Mouse (Mus musculus) T-cell, adult 2 months (primary cell): ENCODE measurements around the gene Phb.
A peak's percentile ranks its signal among the peaks of the same experiment; 100 is the strongest.

ENCODE experiments used
- DNase-seq: peaks from one replicate; pipeline ENCODE4 v3.0.0; 2022; ENCODE audit warnings: low spot score

The Phb gene

DNA sequence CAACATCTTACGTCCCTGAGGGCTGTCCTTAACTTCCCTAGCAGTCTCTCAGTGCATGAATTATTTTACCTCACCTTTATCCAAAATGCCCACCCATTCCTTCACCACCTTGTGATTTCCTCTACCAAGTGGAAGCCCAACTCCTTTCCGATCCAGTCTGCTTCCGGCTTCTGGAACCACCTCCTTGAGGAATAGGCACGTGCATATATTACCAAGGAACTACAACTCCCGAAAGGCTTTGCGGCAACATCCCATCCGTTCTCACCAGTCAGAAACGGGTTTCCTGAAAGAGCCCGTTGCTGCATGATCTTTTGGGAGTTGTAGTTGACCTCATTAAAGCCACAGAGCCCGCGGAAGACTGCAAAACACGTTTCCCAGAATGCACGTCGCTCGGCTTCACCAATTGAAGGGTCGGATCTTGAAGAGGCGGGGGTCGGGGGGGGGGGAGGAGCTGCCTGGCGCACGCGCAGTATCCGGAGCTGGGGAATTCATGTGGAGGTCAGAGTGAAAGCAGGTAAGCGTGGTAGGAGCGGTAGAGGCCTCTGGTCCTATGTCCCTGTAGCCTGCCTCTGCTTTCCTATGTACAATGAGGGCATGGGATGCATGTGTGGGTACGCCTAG, at the start of gene Phb:
Gene Phb, plus strand, starts transcription at position 429 of the 621 bp plus-strand sequence.
- peak; percentile 95 for DNase-seq

DNA sequence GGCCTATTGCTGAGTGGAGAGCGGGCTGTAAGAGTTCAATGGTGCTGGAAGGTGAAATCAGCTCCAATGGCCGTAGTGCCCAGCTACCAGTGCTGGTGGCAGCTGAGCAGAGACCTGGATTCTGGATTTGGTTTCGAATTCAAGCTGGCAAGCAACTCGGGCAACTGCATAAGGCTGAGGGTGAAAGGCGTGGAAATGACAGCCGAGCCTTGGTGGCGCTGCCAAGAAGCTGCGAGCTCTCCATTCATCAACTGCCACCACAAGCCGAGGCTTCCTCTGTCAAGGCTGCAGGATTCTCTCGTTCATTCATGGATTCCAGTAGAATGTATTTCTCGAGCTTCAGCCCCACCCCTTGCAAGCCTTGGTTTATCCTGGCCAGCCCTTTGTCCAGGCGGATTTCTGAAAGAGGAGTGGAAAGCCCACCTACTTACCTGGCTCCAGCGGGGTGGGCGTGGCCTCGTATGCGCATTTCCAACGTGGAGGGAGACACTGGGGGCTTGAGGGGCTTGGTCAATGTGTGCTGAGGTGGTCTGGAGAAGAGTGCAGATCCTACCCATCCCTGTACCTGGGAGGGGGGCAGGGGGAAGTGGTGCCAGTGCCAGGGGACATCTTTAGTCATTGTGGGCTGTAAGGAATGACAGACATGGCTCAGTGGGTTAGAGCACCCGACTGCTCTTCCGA, 48.8 kb upstream of the Phb start:
- DNase-seq: no peak

DNA sequence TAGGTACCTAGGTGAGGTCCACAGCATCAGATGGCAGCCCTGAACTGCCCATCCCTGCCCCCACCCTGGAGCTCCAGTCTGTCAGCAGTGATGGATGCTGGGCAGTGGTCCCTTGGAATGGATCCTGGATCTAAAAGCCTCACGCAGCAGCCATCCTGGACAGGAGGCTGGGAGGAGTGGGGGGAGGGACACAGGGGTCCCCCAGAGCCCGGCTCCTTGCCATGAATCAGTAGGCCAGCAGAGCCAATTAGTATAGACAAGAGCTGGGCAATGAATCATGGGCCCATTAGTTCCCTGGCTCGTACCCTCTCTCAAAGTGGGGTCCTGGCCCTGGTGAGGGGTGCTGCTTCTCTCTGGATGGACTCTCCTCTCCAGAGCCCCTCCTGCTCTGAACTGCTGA, 47.7 kb upstream of the Phb start:
- no peak for DNase-seq

DNA sequence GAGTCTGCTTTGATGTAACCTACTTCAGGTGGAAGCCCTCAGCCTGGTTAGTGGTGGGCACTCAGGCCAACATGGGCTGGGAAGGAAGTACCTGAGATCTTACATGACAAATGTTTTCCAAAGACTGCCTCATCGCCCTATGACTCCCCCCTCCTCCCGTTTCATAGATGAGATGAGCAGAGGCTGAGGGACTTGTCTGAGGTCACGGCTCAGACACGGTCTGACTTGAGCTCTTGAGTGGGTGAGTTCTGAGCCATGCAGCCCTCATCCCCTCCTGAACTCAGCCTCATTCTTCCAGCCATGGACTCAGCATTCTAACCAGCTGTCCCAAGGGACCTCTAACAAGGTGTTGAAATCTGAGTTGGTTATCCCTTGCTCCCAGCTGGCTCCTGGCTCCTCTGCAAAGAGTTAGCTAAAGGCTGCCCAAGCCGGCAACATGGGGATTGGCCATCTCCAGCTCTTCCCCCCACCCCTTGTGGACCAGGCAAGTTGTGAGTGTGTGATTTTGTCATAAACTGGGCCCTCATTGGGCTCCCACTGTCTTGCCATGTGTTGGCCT, 46.8 kb upstream of the Phb start:
- DNase-seq: no peak

DNA sequence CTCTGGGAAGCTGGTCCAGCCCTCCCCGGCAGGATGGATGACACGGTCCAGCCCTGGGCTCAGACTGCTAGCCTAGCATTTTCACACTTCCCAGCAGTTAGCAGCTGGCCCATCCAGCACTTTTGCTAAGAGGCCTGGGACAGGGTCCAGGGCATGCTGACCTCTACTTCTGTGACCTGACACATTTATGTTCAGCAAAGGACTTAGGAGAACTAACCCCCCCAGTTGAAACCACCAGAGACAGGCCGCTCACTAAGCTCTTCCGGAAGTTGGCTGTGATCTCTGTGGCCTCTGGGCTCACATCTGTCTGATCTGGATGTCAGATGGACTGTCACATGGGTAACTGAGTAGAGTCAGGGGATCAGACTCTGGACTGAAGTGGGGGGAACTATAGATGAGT, 45.7 kb upstream of the Phb start:
- no peak for DNase-seq

DNA sequence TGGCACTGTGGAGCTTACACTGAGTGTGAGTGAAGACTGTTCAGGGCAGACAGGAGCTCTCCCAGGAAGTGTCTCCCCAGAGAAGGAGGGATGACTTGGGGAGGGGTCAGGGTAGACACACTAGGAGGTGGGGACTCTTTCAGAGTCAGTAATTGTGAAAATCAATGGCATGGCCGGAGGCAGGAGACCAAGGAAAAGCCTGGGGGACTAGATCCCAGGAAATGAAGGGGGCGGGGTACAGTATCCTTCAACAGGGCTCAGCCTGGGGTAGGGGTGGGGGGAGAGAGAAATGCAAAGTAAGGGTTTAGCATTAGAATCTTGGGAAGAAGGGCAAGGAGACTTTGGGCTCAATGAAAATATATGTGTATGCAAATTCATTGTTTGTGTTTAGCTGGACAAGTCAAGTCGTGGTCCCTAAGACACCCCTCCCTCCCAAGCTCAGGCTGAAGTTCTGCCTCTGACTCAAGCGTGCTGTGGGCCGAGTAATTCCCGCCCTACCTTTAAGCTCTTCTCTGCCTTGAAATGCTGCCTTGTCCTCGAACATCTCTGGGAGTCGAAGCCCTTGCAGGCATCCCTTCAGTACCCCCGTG, 45.1 kb upstream of the Phb start:
- no peak for DNase-seq

DNA sequence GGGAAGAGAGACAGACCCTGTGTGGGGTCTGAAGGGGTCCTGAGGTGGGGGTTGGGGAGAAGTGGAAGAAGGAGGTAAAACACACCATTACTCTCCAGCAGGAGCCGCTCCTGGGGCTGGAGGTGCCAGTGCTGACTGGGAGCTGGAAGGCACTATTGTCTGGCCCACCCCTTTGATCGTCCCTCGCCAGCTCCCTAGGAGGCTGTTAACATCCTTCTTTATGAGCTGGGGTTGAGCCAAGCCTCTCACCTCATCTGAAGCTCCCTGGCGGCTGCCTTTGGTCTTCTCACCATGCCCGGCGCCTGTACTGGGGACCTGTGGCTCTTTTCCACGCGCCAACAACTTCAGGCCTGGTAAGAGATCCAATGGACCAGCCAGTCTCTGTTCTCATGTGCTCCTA, 44.3 kb upstream of the Phb start:
- no peak for DNase-seq

DNA sequence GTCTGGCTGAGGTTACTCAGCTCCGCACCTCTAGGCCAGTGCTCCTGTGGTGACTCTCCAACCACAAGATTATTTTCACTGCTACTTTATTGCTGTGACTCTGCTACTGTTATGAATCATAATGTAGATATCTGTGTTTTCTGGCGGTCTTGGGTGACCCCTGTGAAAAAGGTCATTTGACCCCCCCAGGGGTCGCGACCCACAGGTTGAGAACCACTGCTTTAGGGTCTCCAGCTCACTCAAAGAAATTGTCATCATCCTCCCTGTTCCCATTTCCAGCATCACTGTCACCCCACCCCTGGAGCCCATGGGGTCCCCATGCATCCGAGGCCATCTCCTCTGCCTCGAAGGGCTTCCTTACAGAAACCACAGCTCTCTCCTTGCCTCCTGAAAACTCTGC, 36.2 kb upstream of the Phb start:
- no peak for DNase-seq

DNA sequence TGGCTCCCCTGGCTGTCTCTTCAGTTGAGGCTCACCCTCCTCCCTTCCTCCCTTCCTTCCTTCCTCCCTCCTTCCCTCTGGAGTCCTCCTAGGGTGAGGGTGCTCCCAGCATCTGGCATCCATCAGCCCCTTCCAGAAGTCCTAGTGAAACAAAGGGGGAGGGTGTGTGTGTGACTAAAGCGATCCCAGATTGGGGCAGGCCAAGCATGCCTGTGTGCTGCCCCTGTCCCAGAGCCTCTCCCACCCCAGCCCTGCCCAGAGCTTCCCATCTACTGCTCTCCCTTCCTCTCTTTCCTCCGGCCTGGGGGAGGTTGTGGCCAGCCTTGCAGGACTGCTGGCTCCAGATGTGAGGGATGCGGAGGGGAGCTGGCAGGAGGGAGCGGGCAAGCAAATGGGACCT, 35.5 kb upstream of the Phb start:
- DNase-seq: no peak

DNA sequence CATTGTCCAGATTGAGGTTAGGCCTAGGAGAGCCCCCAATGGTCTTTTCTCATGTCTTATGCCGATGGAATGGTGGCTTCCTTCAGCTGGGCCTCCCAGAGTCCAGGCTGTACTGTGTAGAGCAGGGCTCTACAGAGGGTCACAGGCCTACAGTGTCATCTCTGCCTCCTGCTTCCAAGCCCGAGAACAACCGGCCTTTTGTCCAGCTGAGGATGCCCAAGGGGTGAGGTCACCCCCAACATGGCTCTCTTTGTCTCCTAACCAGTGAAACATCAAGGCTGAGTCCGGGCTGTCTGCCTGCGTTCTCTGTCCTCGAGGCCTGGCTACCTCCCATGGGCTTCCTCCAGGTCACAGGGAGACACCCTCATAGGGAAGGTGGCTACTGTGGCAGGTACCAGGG, 34.3 kb upstream of the Phb start:
- DNase-seq: no peak

DNA sequence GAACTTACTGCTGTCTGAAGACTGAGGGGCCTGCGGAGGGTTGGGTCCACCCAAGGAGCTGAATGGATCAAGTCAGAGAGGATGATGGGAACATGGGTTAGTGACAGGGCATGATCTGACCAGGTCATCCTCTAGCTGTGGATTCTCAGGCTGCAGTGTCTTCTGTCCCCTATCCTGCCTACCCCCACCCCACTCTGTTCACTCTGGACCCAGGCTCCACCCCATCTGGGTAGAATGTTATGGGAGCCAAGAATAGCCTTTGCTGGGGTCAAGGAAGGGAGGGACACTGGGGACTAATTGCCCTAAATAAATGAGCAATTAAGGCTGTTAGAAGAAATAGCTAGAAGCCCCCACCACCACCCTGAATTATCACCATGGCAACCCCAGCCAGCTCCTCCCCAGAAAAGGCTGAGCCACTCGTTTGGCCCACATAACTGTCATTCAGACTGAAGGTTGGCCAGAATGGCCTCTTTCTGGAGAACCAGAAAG, 33.2 kb upstream of the Phb start:
- no peak for DNase-seq

DNA sequence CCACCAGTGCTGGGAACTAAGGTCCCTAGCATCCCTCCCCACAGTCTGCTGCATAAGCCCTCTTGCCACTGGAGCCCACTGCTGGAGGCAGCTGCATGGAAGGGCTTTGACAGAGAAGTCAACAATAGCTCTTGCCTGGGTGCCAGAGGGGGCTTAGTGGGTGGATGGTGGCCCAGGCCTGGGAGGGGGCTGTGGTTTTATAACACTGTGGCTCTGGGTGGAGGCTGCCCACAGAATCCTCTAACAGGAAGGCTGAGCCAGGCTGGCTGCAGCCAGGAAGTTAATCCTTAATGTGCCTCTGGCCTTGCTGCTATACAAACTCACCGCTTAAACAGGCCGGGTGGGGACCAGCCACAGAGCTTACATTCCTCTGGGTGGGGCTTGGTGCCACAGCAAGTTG, 31.7 kb upstream of the Phb start:
- DNase-seq: no peak

DNA sequence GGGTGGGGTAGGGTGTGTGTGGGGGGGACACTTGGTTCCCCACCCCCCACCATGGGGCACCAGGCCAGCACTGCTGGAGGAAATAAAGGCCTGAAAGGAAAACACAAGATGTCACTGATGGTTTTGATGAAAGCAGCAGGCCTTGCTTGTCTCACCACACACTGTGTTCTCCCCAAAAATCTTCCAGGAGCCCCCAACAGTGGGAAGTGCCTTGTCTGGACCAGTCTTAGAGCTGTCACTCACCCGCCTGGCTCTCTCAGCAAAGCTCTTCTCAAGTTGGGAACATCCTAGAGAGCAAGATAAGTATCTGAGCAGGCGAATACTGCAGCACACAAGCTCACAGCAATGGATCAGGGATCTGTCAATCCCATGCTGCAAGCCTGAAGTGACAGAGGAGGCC, 26.0 kb upstream of the Phb start:
- no peak for DNase-seq

DNA sequence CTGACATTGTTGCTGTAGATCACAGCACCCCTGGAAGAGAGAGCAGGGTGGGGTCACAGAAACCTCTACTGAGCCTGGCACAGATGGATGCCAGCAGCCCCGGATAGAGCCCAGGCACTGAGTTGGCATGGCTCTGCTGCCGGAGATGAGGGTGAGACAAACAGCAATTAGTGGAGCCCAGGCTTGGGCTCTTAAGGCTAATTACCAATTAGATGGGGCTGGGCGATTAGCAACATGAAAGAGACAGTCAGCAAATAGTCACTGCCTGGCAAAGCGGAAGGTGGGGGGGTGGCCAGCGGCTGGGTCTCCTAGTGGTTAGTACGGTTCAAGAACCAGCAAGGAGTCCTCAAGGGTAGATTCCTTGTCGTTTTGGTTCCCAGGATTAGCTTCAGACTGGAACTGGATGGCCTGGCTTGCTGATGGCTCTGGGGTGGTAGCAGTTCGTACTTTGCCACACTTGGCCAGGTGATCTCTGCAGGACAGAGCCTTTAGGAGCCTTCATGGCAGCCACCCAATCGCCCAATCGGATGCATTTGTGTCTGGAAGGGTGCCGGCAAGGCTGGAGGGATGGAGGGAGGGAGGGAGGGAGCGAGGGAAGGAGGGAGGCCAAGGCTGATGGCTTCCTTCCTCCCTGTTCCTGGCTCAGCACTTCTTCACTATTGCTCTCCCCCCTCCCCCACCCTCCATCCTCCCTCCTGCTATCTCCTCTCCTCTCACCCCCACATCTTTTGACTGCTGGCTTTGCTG, 24.1 kb upstream of the Phb start:
- DNase-seq: no peak

DNA sequence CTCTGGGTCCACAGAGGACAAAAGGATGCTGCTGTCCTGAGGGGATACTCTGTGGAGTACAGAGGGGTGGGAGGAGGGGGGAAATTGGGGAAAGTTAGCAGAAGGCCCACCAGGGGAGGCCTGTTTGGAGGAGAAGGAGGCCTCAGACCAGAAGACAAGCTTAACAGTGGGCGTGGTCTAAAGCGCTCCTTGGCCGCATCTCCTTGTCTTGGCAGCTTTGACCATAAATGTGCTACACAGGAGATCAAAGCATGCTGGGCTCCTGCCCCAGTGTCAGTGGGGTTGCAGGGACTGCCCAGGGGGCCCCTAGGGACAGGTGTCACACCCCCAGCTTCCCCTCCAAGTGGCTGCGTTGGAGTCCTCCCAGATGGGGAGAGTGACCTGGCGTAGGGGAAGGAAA, 22.9 kb upstream of the Phb start:
- no peak for DNase-seq

DNA sequence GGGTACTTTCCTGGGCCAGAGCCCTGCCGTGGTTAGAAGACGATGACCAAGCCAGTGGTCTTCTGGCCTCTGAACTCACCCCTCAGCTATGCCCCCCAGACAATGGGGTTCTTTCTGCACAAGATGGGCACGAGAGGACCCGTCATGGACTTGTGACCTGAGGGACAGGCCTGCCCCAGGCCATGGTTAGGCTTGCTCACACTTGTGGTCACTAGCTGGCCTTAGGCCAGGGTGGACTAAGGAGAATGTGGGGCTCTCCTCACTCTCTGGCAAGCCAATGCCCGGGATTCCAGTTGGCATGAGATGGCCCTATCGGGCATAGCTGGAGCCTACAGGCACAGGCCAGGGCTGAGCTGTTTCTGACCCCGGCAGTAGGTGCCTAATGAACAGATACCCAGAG, 22.4 kb upstream of the Phb start:
- DNase-seq: no peak

DNA sequence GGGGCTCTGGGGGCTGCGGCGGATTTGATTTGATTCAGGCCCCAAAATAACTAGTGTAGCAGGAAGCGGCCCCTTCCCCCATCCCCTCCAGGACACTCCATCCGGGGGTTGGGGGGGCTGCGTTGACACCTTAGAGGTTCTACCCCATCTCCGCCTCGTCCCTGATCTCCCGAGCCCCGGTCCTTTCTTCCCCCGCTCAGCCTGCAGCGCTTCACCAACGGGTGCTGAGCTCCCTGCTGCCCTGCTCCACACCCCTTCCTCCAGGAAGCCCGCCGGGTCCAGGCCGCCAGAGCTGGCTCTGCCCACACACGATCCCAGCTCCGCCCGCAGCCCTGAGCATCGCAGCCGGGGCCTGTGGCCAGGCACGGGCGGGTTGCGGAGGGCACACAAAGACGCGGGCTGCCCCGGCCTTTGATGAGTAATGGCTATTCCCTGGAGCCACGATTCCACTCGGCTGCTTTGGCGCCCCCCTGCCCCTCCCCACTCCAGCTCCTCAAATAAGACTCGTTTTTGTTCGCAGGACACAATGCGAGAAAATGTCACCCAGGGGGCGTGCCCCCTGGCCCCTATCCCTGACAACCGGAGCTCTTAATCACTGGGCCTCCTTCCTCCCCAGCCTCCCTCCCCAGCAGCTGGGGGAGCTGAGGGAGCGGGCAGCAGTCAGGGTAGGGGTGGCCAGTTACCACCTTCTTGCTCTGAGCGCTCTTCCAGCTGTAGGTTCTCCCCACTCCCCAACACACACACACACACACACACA, 21.2 kb upstream of the Phb start:
- DNase-seq: no peak

DNA sequence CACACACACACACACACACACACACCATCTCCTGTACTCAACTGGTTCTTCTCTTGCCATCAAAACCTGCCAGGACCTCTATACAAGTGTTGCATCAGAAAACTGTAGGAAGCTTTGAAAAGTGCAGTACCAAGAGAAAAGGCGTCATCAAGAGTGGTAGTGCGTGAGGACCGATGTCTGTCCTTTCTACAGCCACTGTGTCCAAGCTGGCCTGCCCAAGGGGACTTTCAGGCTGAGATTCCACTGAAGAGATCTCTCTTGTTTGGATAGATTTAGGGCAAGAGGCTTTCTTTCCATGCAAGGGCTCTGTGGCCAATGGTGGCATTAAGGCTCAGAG, 20.6 kb upstream of the Phb start:
- DNase-seq: no peak

DNA sequence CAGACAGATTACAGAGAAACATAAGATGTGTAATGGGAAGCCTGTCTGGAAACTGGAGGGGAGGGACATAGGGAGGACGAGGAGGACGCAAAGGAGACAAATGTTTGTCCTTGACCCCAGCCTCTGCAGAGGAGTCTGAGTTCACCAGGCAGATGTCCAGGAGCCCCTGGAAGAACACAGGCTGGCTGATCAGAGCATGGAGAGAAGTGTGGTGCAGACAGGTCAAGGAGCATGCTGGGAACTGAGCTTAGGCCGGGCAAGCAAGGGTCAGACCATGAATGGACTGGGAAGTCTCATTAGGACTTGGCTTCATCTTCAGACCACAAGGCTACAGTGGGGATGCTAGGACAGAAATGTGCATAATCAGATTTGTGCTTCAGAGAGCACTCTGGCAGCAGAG, 19.0 kb upstream of the Phb start:
- DNase-seq: no peak

DNA sequence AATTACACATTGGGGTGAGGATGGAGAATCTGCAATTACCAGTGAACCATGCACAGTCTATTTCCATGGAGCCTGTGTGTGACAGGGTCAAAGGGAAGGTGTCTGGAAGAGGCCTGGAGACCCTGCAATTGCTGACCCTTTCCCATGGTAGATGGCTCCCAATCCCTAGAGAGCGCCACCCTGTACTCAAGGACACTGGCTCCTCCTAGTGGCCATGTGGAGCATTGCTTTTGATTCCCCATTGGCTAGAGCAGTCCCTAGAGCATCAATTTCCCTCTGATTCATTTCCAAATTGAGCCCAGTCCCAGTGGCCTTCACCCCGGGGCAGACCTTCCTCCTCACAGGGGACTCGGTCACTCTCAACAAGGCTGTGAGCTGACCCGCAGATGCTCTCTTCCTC, 17.9 kb upstream of the Phb start:
- peak; percentile 33 for DNase-seq

DNA sequence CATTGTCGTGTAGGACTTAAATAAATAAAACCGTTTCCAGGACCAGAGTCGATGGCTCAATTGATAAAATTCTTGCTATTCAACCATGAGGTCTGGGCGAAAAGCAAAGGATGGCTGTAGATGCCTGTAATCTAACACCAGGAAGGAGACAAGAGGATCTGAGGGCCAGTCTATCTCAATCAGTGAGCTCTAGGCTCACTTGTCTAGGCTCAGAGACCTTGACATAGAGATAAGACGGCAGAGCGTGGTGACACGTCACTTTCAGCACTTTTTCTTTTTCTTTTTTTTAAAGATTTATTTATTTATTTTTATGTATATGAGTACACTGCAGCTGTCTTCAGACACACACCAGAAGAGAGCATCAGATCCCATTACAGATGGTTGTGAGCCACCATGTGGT, 17.2 kb upstream of the Phb start:
- DNase-seq: no peak

DNA sequence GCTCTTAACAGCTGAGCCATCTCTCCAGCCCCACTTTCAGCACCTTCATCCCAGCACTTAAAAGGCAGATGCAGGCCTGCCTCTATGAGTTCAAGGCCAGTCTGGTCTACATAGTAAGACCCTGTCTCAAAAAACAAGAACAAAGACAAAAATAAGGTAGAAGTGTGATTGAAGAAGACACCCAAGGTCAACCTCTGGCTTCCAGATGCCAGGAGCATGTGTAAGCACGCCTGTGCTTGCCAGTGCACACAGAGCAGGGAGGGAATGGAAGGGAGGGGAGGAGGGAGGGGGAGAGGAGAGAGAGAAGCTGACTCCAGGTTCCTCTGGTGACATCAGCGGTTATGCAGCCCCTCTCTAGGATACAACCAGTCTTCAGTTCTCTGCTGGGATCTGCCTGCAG, 16.8 kb upstream of the Phb start:
- no peak for DNase-seq
